Mouse (Mus musculus): ENCODE measurements at regions not wholly inside any gene's neighbourhood (a gene's known extent, or its start where the extent isn't known, plus 50 kb on each side); places are given as distances from the start of the nearest gene placed in this dataset.
"Not testable (repeated sequence)": the region's sequence is repeated elsewhere in the genome, so short reads cannot be mapped to it uniquely, and the experiment has no call there.

GRCm38 (mm10) chr3:16085288-16085687, 79.1 kb upstream of the Gm5150 start:
- TF ChIP-seq POLR2A (IDR thresholded peaks at IDR 0.05; ENCODE audit: low read depth, low read length) (no peak), CTCF (conservative IDR thresholded peaks at IDR 0.05; ENCODE audit: insufficient read depth, insufficient read length, low read depth, low read length) (no peak)
- H3K27me3 ChIP-seq (replicated peaks; ENCODE audit: control insufficient read depth, insufficient read depth, low read length) = no peaks in the 10 kb centered on the region
- peak; percentile 34 for DNase-seq
- no peak overlapping the region for H3K4me3 ChIP-seq (ENCODE audit: insufficient read depth, low read depth, low read length)
- H3K36me3 ChIP-seq (ENCODE audit: control insufficient read depth, insufficient read depth, low read length) = no peaks in the 10 kb centered on the region
- H3K27ac ChIP-seq (ENCODE audit: insufficient read depth, low read depth, low read length) = 0 out of 2 replicates have a peak overlapping the region, but pooled peaks have one; percentile 23
- H3K4me1 ChIP-seq (ENCODE audit: control insufficient read depth, insufficient read depth, low read length) = peaks cover 4% of the 10 kb centered on the region; the same call in 1 of the 2 replicates
- 29% methylated on average over 3 of the region's 3 CpGs for WGBS

GRCm38 (mm10) chr3:16079178-16079577, 72.9 kb upstream of the Gm5150 start:
- no peak for DNase-seq
- no peak overlapping the region for H3K4me3 ChIP-seq (ENCODE audit: insufficient read depth, low read depth, low read length)
- TF ChIP-seq POLR2A (IDR thresholded peaks at IDR 0.05; ENCODE audit: low read depth, low read length) (no peak), CTCF (conservative IDR thresholded peaks at IDR 0.05; ENCODE audit: insufficient read depth, insufficient read length, low read depth, low read length) (no peak)
- 87% methylated on average over 2 of the region's 2 CpGs for WGBS
- H3K27ac ChIP-seq (ENCODE audit: insufficient read depth, low read depth, low read length) = no peak overlapping the region
- no peaks in the 10 kb centered on the region for H3K36me3 ChIP-seq (ENCODE audit: control insufficient read depth, insufficient read depth, low read length)
- H3K4me1 ChIP-seq (ENCODE audit: control insufficient read depth, insufficient read depth, low read length) = no peaks in the 10 kb centered on the region
- no peaks in the 10 kb centered on the region for H3K27me3 ChIP-seq (replicated peaks; ENCODE audit: control insufficient read depth, insufficient read depth, low read length)

- 84% methylated on average over 13 of the region's 13 CpGs for WGBS
- no peaks in the 10 kb centered on the region for H3K36me3 ChIP-seq (ENCODE audit: control insufficient read depth, insufficient read depth, low read length)
- DNase-seq = no peak
- H3K27me3 ChIP-seq (replicated peaks; ENCODE audit: control insufficient read depth, insufficient read depth, low read length) = no peaks in the 10 kb centered on the region
- H3K27ac ChIP-seq (ENCODE audit: insufficient read depth, low read depth, low read length) = no peak overlapping the region
- no peak for TF ChIP-seq CTCF (conservative IDR thresholded peaks at IDR 0.05; ENCODE audit: insufficient read depth, insufficient read length, low read depth, low read length)
- no peak for TF ChIP-seq POLR2A (IDR thresholded peaks at IDR 0.05; ENCODE audit: low read depth, low read length)
- no peak overlapping the region for H3K4me3 ChIP-seq (ENCODE audit: insufficient read depth, low read depth, low read length)
- no peaks in the 10 kb centered on the region for H3K4me1 ChIP-seq (ENCODE audit: control insufficient read depth, insufficient read depth, low read length)
These were observed 65.7 kb upstream of the Gm5150 start for GRCm38 (mm10) chr3:16071906-16072305.

- no peak for DNase-seq
- 91% methylated on average over 1 of the region's 1 CpGs for WGBS
- Histone ChIP-seq H3K4me3 (ENCODE audit: insufficient read depth, low read depth, low read length) (no peak overlapping the region), H3K4me1 (ENCODE audit: control insufficient read depth, insufficient read depth, low read length) (no peaks in the 10 kb centered on the region), H3K36me3 (ENCODE audit: control insufficient read depth, insufficient read depth, low read length) (no peaks in the 10 kb centered on the region), H3K27me3 (replicated peaks; ENCODE audit: control insufficient read depth, insufficient read depth, low read length) (no peaks in the 10 kb centered on the region), H3K27ac (ENCODE audit: insufficient read depth, low read depth, low read length) (no peak overlapping the region)
- no peak for TF ChIP-seq POLR2A (IDR thresholded peaks at IDR 0.05; ENCODE audit: low read depth, low read length)
- TF ChIP-seq CTCF (conservative IDR thresholded peaks at IDR 0.05; ENCODE audit: insufficient read depth, insufficient read length, low read depth, low read length) = no peak
These were observed 64.7 kb upstream of the Gm5150 start for GRCm38 (mm10) chr3:16070963-16071362.

- not testable (repeated sequence) for H3K4me3 ChIP-seq (ENCODE audit: insufficient read depth, low read depth, low read length); H3K27ac ChIP-seq (ENCODE audit: insufficient read depth, low read depth, low read length); H3K27me3 ChIP-seq (replicated peaks; ENCODE audit: control insufficient read depth, insufficient read depth, low read length); DNase-seq; H3K36me3 ChIP-seq (ENCODE audit: control insufficient read depth, insufficient read depth, low read length); H3K4me1 ChIP-seq (ENCODE audit: control insufficient read depth, insufficient read depth, low read length)
- WGBS = 84% methylated on average over 5 of the region's 5 CpGs
These were observed 51.5 kb upstream of the Gm5150 start for GRCm38 (mm10) chr3:16057709-16058108.
